Mouse (Mus musculus) lung, adult 2 months (tissue): Measurements from ENCODE around the gene 4930558C23Rik. TPM values are rescaled to one million over a fixed set of nuclear protein-coding genes. Genes with fewer than 3 reads are reported as not detected.

Source experiments
- DNase-seq: peaks from one replicate; pipeline ENCODE4 v3.0.0; 2022
- H3K4me1 ChIP-seq: fragments of 200-500 bp; 2 replicates; pipeline ENCODE4 v1.6.1; 2011; ENCODE audit warnings: low read length; ENCODE audit not compliant: control insufficient read depth, insufficient read depth
- H3K4me3 ChIP-seq: fragments of 200-500 bp; replicated peaks from 2 replicates; pipeline ENCODE3; 2011; ENCODE audit warnings: low read depth, mild to moderate bottlenecking, control low read depth, low read length; ENCODE audit errors: extremely low read depth
- CTCF ChIP-seq: fragments of 200-500 bp; IDR thresholded peaks from 2 replicates; pipeline ENCODE4 v1.5.1; 2011; ENCODE audit warnings: mild to moderate bottlenecking, low read length, control low read depth; ENCODE audit not compliant: insufficient read depth
- POLR2A ChIP-seq: fragments of 200-500 bp; IDR thresholded peaks from 2 replicates; pipeline ENCODE4 v1.6.1; 2011; ENCODE audit warnings: low read depth, mild to moderate bottlenecking, control low read depth, low read length, borderline replicate concordance; ENCODE audit errors: extremely low read depth
- WGBS: fragments of 180-500 bp; shearing (Covaris S2); methylation state at CpG from one replicate; pipeline ENCODE4 v1.1.7; 2018; 5-methylcytosine and 5-hydroxymethylcytosine counted together
- polyA plus RNA-seq: library from polyadenylated mRNA; depleted of rRNA; stranded (reverse); fragments of >200 nt; gene quantifications from 2 replicates; pipeline ENCODE4 v1.2.3, GENCODE M21; 2012; rRNA removed

4930558C23Rik gene
- polyA plus RNA-seq, 1 experiment: 0.30 TPM

DNA sequence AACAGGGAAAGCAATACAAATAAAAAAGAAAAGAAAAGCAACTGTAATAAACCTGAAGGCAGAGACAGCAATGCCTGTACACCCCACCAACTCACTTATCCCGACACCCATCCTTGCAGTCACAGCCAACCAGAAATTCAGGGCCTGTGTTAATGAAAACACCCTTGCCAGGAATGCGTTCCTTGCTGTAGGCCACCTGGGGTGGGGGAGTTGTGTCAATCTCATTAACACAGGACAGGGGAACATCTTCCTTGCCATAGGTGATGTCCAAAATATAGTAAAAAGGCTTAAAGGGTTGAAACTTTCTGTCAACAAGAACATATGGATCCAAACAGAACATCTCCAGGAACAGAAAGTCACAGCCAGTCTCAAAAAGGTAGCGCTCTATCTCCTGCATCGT lies 64.4 kb downstream of the 4930558C23Rik start:
- H3K4me3 ChIP-seq: no peak overlapping the region
- no peak for DNase-seq
- no peaks in the 10 kb centered on the region for H3K4me1 ChIP-seq
- whole genome bisulfite sequencing: 94% methylated on average over 4 of the region's 4 CpGs
- TF ChIP-seq CTCF (no peak), POLR2A (no peak)

DNA sequence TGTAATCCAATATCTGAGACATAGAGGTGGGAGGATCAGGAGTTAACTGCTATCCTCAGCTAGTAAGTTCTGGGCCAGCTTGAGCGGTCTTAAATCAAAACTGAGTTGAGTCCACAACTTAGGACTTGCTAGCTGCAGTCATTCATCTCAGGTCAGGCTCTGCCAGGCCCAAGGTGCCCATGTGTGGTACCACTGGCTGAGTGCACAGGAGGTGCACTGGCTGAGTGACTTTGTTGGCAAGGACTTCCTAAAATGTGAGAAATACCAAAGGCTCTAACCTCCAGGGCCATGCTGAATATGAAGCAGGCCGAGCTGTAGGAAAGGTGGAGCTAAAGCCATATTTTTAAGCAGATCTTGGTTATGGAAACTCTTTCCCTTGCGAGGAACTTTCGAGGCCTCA lies 65.3 kb downstream of the 4930558C23Rik start:
- Histone ChIP-seq H3K4me1 (no peaks in the 10 kb centered on the region), H3K4me3 (no peak overlapping the region)
- TF ChIP-seq POLR2A: no peak
- TF ChIP-seq CTCF: no peak
- WGBS: 93% methylated on average over 4 of the region's 4 CpGs
- DNase-seq: no peak

Other genes with a start within 250 kb of the 4930558C23Rik start
- gene Sema6c, start 242.4 kb downstream of the 4930558C23Rik start, polyA plus RNA-seq: 10.7 and 11.8 TPM in 2 replicates
- 9.7 and 17.3 TPM in 2 replicates for gene Gabpb2, start 184.9 kb downstream of the 4930558C23Rik start, polyA plus RNA-seq
- 54.0 and 71.7 TPM in 2 replicates for gene Cdc42se1, start 174.1 kb downstream of the 4930558C23Rik start, polyA plus RNA-seq
- gene Mllt11, start 170.7 kb downstream of the 4930558C23Rik start, polyA plus RNA-seq: 6.5 and 12.3 TPM in 2 replicates
- gene Gm128, start 161.2 kb downstream of the 4930558C23Rik start, polyA plus RNA-seq: 0.98 and 1.1 TPM in 2 replicates
- 4.2 and 13.3 TPM in 2 replicates for gene Bnipl, start 151.6 kb downstream of the 4930558C23Rik start, polyA plus RNA-seq
- 89.1 and 95.2 TPM in 2 replicates for gene Mindy1, start 121.5 kb downstream of the 4930558C23Rik start, polyA plus RNA-seq
- 13.4 and 24.2 TPM in 2 replicates for gene Prune1, start 120.8 kb downstream of the 4930558C23Rik start, polyA plus RNA-seq
- gene Anxa9, start 95.7 kb downstream of the 4930558C23Rik start, polyA plus RNA-seq: 4.7 and 16.7 TPM in 2 replicates
- 158 and 181 TPM in 2 replicates for gene Cers2, start 88.0 kb downstream of the 4930558C23Rik start, polyA plus RNA-seq
- 10.7 and 14.7 TPM in 2 replicates for gene Setdb1, start 45.6 kb downstream of the 4930558C23Rik start, polyA plus RNA-seq
- 35.5 and 38.1 TPM in 2 replicates for gene Arnt, start 31.5 kb upstream of the 4930558C23Rik start, polyA plus RNA-seq
- gene Ctsk, start 96.4 kb upstream of the 4930558C23Rik start, polyA plus RNA-seq: 6.7 and 13.0 TPM in 2 replicates
- 47.8 and 82.1 TPM in 2 replicates for gene Ctss, start 123.9 kb upstream of the 4930558C23Rik start, polyA plus RNA-seq
- gene Hormad1, start 156.8 kb upstream of the 4930558C23Rik start, polyA plus RNA-seq: not detected in 2 replicates
- 4.5 and 10.0 TPM in 2 replicates for gene Golph3l, start 186.1 kb upstream of the 4930558C23Rik start, polyA plus RNA-seq
- 9.3 and 15.7 TPM in 2 replicates for gene Ensa, start 222.2 kb upstream of the 4930558C23Rik start, polyA plus RNA-seq